Mouse (Mus musculus): ENCODE data around the gene Nek6. TPM values are rescaled to one million over a fixed set of nuclear protein-coding genes. Genes with fewer than 3 reads are reported as not detected.

Nek6 gene
- total RNA-seq, 2 experiments from 2014 or later, result 28.2 to 29.4 TPM

DNA sequence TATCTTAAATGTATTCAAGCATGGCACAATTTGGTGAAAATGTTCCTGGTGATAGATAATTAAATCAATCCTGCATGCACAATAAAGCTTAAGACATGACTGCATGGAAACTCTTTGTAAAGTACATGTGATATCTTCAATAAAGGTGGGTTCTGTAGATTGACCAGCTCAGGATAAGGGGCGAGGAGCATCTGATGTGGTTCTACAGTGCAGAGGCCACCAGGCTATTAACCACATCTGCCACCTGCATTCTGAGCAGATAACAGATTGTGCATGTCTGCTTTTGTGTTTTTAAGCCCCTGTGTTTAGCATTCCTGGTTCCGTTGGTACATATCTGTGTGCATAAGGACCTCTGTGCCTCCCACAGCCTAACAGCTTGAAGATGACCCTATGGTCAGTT is 31.7 kb downstream of the Nek6 start:
- TF ChIP-seq CTCF (IDR thresholded peaks at IDR 0.05), result no peak
- Histone ChIP-seq H3K27ac (no peak overlapping the region), H3K4me3 (no peak overlapping the region)
- intact Hi-C loops (cut with DNase I), result no loop called here
- DNase-seq (ENCODE audit: extremely low spot score in 1 of 2, low spot score in 2 of 2), result no peak

DNA sequence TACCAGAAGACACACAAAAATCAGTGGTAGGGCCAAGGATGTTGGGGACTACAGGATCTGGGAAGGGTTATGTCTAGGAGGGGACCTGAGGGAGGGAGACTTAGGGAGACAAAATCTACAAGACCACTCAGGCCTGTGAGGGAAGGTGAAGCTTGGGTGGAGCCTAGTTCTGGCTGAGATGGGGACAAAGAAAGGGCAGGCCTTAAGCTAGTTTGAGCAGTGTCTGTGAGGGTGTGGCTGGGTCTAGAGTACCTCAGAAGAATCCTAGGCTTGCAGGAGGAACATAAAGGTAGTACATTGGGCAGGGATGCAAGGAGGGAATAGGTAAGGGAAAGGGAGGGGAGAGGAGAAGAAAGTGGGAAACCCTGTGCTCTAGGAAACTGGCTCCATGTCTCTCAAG is 32.9 kb downstream of the Nek6 start:
- intact Hi-C loops (cut with DNase I), result no loop called here
- no peak overlapping the region for H3K27ac ChIP-seq
- DNase-seq (ENCODE audit: extremely low spot score in 1 of 2, low spot score in 2 of 2), result no peak
- H3K4me3 ChIP-seq, result no peak overlapping the region
- TF ChIP-seq CTCF (IDR thresholded peaks at IDR 0.05), result no peak

DNA sequence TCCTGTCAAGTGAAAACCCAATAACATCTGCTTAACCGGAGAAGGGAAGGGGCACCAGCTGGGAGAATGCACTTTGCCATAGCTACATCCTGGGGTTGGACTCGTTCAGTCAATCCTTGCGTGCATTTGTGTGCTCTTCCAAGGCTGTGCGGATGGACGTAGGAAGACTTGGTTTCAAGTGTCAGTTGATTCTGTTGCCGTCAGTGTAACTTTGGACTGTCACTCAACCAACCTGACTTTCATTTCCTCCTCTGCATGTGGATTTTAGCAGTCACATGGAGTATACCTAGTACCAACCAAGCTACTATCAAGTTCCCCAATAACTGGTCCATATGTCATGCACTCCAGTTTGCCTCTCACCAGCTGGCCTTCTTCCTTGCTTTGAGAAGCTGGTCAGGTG is 33.5 kb downstream of the Nek6 start:
- H3K4me3 ChIP-seq, result no peak overlapping the region
- no peak for TF ChIP-seq CTCF (IDR thresholded peaks at IDR 0.05)
- intact Hi-C loops (cut with DNase I), result no loop called here
- no peak overlapping the region for H3K27ac ChIP-seq
- no peak for DNase-seq (ENCODE audit: extremely low spot score in 1 of 2, low spot score in 2 of 2)

DNA sequence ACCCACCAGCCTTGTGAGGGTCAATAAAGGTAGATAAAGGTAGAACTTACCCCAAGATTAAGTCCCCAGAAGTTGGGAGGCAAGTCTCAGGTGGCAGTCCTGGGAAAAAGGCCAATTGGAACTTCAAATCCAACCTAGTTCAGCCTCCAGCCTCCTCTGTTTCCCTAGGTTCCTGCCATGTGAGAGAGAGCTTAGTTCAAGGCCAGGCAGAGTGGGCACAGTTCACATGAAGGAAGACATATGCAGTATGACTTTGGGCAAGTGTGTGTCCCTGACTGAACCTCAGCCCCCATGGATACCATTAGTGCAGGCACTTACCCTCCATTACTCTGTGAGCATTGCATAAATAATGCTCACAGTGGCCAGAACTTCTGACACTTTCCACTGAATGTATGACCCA is 34.3 kb downstream of the Nek6 start:
- TF ChIP-seq CTCF (IDR thresholded peaks at IDR 0.05), result no peak
- no peak overlapping the region for H3K4me3 ChIP-seq
- H3K27ac ChIP-seq, result no peak overlapping the region
- no peak for DNase-seq (ENCODE audit: extremely low spot score in 1 of 2, low spot score in 2 of 2)
- intact Hi-C loops (cut with DNase I), result no loop called here

DNA sequence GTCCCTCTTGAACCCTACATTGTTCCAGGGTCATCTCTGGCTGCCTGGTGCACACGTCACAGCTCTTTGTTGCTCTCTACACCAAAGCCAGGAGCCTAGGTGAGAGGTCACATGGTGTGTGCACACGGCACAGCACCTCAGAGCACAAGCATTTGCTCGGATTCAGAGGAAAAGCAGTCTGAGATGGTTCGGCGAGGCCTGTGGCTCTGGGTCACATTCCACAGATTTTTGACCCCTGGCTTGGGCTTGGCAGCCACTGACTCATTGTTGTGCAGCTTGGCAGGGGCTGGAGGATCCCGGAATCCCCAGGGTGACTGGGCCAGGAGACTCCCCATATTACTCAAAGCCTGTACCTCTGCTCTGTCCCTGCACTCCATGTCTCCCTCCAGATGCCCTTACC is 34.8 kb downstream of the Nek6 start:
- no peak overlapping the region for H3K4me3 ChIP-seq
- H3K27ac ChIP-seq, result no peak overlapping the region
- DNase-seq (ENCODE audit: extremely low spot score in 1 of 2, low spot score in 2 of 2), result no peak
- intact Hi-C loops (cut with DNase I), result no loop called here
- TF ChIP-seq CTCF (IDR thresholded peaks at IDR 0.05), result no peak

DNA sequence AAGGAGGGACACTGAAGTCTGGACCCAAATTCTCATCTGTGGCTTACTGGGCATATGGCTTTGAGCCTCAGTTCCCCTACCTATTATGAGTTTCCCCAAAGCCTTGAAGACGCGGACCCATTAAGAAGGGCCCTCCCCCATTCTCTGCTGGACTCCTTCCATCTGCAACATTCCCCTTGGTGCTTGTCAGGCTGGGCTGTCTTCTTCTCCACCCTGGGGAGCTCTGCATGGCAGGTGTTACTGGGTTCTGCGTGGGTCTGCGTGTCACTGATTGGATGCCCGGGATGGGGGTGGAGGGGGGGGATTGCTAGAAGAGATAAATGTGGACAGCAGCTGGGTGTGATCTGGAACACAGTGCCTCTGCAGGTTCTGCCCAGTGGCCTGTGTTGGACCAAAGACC is 35.3 kb downstream of the Nek6 start:
- TF ChIP-seq CTCF (IDR thresholded peaks at IDR 0.05), result no peak
- no peak overlapping the region for H3K4me3 ChIP-seq
- H3K27ac ChIP-seq, result no peak overlapping the region
- DNase-seq (ENCODE audit: extremely low spot score in 1 of 2, low spot score in 2 of 2), result no peak
- intact Hi-C loops (cut with DNase I), result no loop called here

DNA sequence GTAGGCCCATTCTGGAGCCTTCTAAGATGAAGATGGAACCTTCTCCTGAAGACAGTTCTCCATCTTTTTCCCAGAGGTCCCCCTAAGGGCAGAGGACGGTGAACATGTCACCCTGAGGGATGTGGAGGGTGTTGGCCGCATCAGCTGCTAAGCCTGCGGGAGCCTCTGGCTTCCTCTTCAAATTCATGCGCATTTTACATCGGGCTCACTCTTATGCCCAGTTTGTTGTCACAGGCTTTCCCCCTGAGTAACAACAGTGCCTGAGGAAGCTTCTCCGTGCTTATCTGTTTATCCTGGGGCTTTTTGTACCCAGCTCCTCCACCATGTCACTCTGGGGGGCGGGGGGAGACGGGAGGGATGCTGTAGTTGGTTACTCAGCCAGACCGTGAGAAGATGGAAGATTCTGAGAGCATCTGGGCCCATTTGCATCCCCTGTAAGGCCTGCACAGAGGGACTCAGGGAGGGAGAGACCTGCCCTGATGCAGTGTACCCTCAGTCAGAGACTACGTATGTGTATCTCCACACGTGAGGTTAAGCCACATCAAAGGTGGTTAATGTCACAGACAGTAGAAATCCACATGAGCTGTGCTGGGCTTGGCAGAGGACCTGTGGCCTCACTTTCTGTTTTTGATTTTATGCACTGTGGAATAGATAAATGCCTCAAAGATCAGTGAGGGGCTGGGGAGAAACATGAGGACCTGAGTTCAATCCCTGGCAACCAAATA is 36.5 kb downstream of the Nek6 start:
- no peak for TF ChIP-seq CTCF (IDR thresholded peaks at IDR 0.05)
- no peak for DNase-seq (ENCODE audit: extremely low spot score in 1 of 2, low spot score in 2 of 2)
- Histone ChIP-seq H3K4me3 (no peak overlapping the region), H3K27ac (no peak overlapping the region)
- intact Hi-C loops (cut with DNase I), result no loop called here

DNA sequence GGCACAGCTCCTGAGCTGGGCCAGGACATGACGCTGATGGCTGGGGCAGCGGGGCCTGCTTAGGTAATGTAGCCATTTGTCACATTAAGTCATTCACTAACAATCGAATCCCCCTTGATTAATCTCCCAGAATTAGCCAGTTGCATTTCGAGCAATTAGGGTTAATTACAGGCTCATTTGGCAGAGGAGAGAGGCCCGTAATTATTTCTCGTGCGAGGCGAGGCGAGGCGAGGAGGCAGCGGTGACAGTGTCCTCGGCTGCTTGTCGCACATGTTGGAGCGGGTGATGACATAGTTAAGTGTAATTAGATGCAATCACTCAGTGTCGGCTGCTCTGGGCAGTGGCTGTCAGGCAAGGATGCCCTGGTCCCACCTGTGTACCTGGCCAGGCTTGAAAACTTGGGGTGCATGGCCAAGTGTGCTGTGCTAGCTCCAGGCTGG is 40.6 kb downstream of the Nek6 start:
- Histone ChIP-seq H3K4me3 (no peak overlapping the region), H3K27ac (no peak overlapping the region)
- no peak for TF ChIP-seq CTCF (IDR thresholded peaks at IDR 0.05)
- DNase-seq (ENCODE audit: extremely low spot score in 1 of 2, low spot score in 2 of 2), result no peak
- intact Hi-C loops (cut with DNase I), result no loop called here

DNA sequence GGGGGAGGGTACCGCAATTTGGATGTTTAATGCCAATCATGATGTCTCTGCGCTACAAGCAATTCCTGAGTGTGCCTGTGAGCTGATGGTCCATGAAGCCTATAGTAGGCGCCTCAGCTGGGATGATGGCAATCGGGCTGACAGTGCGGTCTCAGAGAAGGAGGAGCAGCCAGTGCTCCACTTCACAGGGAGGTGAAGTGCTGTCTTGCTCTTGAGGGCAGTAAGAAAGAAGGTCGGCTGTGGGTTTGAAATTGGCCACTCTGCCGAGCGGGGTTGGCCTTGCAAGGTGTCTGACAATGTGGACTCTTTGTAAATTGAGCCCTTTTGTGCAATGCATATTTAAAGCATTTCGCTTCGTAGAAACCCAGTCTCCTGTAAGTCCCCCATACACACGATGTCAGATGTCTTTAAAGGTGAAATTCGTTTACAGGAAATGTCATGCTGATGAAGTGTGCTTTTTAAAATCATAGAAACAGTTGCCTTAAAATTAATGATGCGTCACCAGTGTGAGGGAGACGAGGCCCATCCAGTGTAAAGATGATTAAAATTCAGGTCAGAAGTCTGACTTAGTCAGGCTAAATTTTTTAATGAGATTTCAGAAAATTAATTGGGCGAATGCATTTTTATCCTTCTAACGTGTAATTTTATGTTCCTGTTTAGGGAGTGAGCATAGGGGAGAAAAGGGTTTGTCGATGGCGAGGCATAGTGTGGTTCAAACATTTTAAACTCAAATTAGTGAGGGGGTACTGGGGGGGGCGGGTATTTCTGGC is 43.0 kb downstream of the Nek6 start:
- TF ChIP-seq CTCF (IDR thresholded peaks at IDR 0.05), result no peak
- Histone ChIP-seq H3K4me3 (no peak overlapping the region), H3K27ac (no peak overlapping the region)
- intact Hi-C loops (cut with DNase I), result no loop called here
- DNase-seq (ENCODE audit: extremely low spot score in 1 of 2, low spot score in 2 of 2), result no peak

DNA sequence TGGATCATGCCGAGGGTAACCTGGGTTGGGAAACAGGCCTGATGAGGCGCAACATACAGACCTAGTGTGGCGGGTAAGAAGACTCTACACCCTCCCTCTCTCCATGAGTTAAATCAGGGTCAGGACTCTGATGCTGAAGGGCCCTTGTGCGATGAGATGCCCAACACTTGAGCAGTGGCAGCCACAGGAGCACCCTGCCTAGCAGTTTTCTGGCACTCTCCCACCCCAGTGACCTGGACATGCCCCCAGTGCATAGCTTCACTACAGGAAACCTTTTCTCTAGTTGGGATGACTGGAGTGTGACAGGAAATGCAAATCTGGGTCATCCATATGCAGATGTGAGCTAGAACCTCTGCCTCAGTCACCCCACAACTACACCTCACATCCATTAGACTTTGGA is 44.2 kb downstream of the Nek6 start:
- H3K4me3 ChIP-seq, result no peak overlapping the region
- no peak for TF ChIP-seq CTCF (IDR thresholded peaks at IDR 0.05)
- intact Hi-C loops (cut with DNase I), result no loop called here
- no peak for DNase-seq (ENCODE audit: extremely low spot score in 1 of 2, low spot score in 2 of 2)
- no peak overlapping the region for H3K27ac ChIP-seq

DNA sequence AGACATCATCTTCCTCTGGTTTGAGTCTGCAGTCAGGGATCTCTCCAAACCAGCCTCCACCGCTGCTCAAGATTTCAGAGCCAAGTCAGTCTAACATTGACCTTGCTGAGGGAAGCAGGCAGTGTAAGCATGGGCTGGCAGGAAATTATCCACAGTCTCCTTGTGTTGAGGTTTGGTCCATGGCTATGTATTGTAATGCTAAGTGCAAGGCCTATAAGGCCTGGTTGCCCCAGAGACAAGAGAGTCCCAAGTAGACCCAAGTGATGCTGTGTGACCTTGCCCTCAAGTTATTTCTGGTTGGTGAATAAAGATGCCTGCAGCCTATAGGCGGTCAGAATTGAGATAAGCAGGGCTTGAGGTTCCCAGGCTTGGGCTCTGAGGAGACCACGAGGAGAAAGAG is 45.3 kb downstream of the Nek6 start:
- no peak for DNase-seq (ENCODE audit: extremely low spot score in 1 of 2, low spot score in 2 of 2)
- Histone ChIP-seq H3K4me3 (no peak overlapping the region), H3K27ac (no peak overlapping the region)
- intact Hi-C loops (cut with DNase I), result no loop called here
- no peak for TF ChIP-seq CTCF (IDR thresholded peaks at IDR 0.05)

DNA sequence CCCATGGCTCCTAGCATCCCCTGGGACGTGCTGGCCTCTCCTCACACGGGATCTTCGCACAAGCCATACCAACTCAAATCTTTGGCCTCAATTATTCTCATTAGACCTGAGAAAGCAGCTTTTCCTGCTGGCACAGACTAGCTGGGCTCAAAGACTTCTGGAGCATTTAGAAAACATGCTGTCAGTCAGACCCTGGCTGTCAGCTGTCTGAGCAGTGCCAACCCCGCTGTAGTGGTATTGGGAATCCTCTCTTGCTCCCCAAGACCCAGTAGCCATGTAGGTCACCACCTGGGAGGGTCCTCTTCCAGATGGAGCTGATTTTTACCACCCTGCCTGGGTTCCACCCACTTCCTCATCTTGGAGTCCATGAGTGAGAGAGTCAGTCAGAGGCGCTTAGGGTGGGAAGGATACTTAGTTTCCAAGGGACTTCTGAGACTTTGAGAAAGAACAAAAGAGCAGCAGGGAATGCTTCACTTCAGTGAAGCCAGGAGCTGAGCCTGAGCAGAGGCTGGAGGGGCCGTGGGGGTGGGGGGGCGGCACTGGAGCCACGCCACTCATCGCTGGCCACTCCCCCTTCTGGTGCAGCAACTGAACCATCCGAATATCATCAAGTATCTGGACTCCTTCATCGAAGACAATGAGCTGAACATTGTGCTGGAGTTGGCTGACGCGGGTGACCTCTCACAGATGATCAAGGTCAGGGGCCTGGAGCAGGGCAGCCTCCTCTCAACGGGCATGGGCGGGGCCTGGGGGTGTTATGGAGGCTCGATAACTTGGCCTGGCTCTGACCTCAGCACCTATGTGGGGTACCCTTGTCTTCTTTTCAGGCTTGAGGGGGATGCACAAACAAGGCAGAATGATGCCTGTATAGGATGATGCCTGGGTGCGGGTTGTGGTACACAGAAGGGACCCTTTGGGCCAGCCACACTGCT is 49.1 kb downstream of the Nek6 start:
- no peak for TF ChIP-seq CTCF (IDR thresholded peaks at IDR 0.05)
- Histone ChIP-seq H3K27ac (no peak overlapping the region), H3K4me3 (no peak overlapping the region)
- intact Hi-C loops (cut with DNase I), result no loop called here
- no peak for DNase-seq (ENCODE audit: extremely low spot score in 1 of 2, low spot score in 2 of 2)
